Mouse (Mus musculus): ENCODE measurements around the gene T2.

GRCm38 (mm10) chr17:8388463-8388862 lies 32.7 kb downstream of the T2 start:
- peak; percentile 32; the same call in 1 of the 2 replicates for TF ChIP-seq CTCF (IDR thresholded peaks at IDR 0.05; ENCODE audit: control insufficient read depth, insufficient read depth, insufficient replicate concordance, low read depth, low read length)
- TF ChIP-seq POLR2A (IDR thresholded peaks at IDR 0.05; ENCODE audit: control insufficient read depth, low read depth, low read length): no peak

Data from testis, adult 2 months (tissue).